Mouse (Mus musculus) forebrain, embryonic 13.5 days (tissue): ENCODE measurements at regions not wholly inside any gene's neighbourhood (a gene's known extent, or its start where the extent isn't known, plus 50 kb on each side); places are given as distances from the start of the nearest gene placed in this dataset.

Experiments
- ATAC-seq: fragments of 200-750 bp; cut with Nextera tagmentation; 2 replicates; pipeline ENCODE4 v1.8.0; 2017
- H3K27ac ChIP-seq: fragments of 300-500 bp; sonication (generic); 2 replicates; pipeline ENCODE4 v1.5.1; 2015; ENCODE audit warnings: inconsistent platforms, mild to moderate bottlenecking, moderate library complexity
- H3K27me3 ChIP-seq: fragments of 300-500 bp; sonication (generic); 2 replicates; pipeline ENCODE4 v1.6.1; 2015; ENCODE audit warnings: mild to moderate bottlenecking, inconsistent platforms
- H3K36me3 ChIP-seq: fragments of 300-500 bp; sonication (generic); 2 replicates; pipeline ENCODE4 v1.6.1; 2015; ENCODE audit warnings: mild to moderate bottlenecking, inconsistent platforms; ENCODE audit not compliant: poor library complexity, severe bottlenecking
- H3K4me1 ChIP-seq: fragments of 300-500 bp; sonication (generic); 2 replicates; pipeline ENCODE4 v1.6.1; 2015; ENCODE audit warnings: inconsistent platforms
- H3K4me2 ChIP-seq: fragments of 300-500 bp; sonication (generic); 2 replicates; pipeline ENCODE4 v1.6.1; 2015; ENCODE audit warnings: inconsistent platforms, mild to moderate bottlenecking, moderate library complexity
- H3K4me3 ChIP-seq: fragments of 300-500 bp; sonication (generic); 2 replicates; pipeline ENCODE4 v1.5.1; 2015; ENCODE audit warnings: mild to moderate bottlenecking, inconsistent platforms
- H3K9ac ChIP-seq: fragments of 300-500 bp; sonication (generic); 2 replicates; pipeline ENCODE4 v1.6.1; 2015; ENCODE audit warnings: mild to moderate bottlenecking, inconsistent platforms
- H3K9me3 ChIP-seq: fragments of 300-500 bp; sonication (generic); replicated peaks from 2 replicates; pipeline ENCODE4 v1.6.1; 2016; ENCODE audit warnings: inconsistent platforms
- WGBS: fragments of 180-500 bp; shearing (Covaris S2); methylation state at CpG from one replicate; pipeline ENCODE4 v1.1.7; 2015; 5-methylcytosine and 5-hydroxymethylcytosine counted together

DNA sequence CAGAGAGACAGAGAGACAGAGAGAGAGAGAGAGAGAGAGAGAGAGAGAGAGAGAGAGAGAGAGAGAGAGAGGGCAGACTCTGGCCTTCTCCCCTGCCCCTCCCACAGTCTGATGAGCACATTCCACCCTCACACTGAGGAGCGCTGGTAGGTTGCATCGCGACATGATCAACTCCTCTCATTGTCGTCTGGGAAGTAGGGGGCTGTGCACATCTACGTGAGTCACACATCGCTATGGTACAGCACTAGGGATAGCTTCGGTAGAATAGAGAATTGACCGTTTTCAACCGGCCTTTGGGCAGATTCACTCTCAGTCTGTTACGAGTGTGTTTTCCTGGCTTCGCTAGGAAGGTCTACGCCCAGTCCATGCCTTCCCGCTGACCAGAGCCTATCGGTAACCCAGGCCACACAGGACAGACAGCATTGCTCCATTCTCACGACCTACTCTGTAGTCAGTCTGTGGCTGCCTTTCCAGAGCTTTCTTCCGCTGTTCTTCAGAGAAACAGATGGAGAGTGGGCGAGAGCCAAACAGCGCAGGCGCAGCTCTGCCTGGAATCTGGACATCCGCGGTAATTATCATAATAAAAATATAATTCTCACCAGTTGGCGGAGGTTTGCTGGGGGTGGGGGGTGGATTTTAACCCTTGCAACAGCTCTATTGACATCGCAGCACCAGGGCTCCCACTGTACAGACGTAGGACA is 164.3 kb downstream of the Emp1 start:
- H3K4me3 ChIP-seq = no peak overlapping the region
- H3K36me3 ChIP-seq = no peaks in the 10 kb centered on the region
- peak overlapping the region; percentile 8; the same call in 1 of the 2 replicates for H3K4me2 ChIP-seq
- ATAC-seq = peak; percentile 75
- 72% methylated on average over 24 of the region's 24 CpGs for WGBS
- peaks cover 36% of the 10 kb centered on the region for H3K4me1 ChIP-seq
- H3K27ac ChIP-seq = peak overlapping the region; percentile 44; the same call in 1 of the 2 replicates
- H3K27me3 ChIP-seq = no peaks in the 10 kb centered on the region
- H3K9me3 ChIP-seq = no peaks in the 10 kb centered on the region
- no peak overlapping the region for H3K9ac ChIP-seq

DNA sequence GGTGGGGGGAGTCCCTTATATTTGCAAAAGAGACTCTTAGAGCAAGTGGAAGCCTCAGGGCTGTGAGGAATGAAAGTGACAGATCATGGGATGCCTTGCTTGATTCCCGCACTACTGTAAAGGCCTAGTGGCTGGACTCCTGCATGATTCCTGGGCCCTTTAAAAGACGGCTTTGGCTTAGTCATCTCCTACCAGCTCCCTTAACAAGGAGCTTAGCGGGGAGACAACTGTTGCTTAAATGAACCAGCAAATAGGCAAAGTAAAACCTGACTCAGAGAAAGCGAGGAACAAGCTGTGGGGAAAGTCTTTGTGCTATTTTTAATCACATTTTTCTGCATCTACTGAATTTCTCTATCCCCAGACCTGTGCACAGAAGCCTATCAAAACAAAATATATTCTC is 165.5 kb downstream of the Emp1 start:
- Histone ChIP-seq H3K4me1 (peaks cover 36% of the 10 kb centered on the region), H3K4me3 (no peak overlapping the region), H3K27ac (no peak overlapping the region), H3K36me3 (no peaks in the 10 kb centered on the region), H3K9ac (no peak overlapping the region), H3K9me3 (no peaks in the 10 kb centered on the region), H3K27me3 (no peaks in the 10 kb centered on the region), H3K4me2 (no peak overlapping the region)
- no peak for ATAC-seq
- WGBS = 13% methylated on average over 4 of the region's 4 CpGs

DNA sequence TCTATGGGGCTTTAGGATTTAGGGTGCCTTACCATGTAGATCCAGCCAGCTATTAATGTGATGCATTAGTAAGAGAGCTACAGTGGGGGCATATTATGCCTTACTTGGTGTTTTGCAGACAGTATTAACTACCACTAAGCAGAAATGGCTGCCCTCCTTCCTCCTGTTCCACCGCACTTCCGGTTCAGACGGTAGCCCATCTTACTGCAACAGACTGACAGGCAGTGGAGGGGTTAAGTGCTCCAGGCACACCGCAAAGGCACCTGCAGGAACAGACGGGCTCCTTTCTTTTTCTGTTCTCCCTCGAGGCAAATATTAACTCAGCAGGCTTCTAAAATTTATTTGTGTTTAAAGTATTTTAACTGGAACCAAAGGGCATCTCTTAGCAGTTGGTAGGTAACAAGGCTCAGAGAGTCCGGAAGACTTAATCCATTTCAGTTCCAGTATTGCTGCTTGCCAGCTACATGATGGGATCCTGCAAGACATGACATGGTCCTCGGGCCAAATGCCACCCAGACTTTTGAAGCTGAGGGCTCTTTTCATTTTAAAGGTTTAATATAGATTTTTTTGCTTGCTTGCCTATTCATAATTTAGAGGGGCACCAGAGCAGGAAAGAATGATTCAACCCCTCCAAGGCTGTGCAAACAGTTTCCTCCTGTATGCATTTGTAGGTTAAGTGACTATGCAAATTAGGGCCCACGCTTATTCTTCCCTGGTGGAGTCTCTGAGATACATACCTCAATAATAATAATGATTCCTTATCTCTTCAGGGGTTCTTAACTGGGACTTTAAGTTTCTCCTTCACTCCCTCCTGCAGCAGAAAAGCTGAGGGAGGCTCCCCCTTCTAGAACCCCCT is 177.7 kb downstream of the Emp1 start:
- no peak for ATAC-seq

DNA sequence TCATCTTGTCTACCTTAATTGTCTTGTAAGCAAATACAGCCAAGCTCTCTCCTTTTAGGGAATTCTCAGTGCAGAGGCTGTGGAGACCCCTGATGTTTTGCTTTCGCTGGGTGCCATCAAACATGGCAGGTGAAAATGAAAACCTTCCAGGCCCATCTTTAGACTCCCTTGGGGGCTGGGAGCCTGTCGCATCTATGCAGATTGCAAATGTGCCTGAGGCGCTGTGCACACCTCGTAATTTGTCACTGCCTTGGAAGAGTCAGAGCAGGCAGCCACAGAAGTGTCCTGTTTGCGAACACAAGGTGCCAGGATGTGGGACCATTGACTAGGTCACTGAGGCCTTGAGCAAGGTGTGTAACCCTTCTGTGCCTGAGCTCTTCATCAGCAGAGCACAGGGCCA is 179.2 kb downstream of the Emp1 start:
- WGBS = 75% methylated on average over 5 of the region's 5 CpGs
- peak; percentile 39; the same call in 1 of the 2 replicates for ATAC-seq
- no peak overlapping the region for H3K9ac ChIP-seq
- no peak overlapping the region for H3K4me2 ChIP-seq
- no peak overlapping the region for H3K4me3 ChIP-seq
- 0 out of 2 replicates have a peak overlapping the region, but pooled peaks have one; percentile 11 for H3K27ac ChIP-seq
- no peaks in the 10 kb centered on the region for H3K36me3 ChIP-seq
- H3K9me3 ChIP-seq = no peaks in the 10 kb centered on the region
- H3K4me1 ChIP-seq = peaks cover 21% of the 10 kb centered on the region
- no peaks in the 10 kb centered on the region for H3K27me3 ChIP-seq

More for the DNA sequence above, 177.7 kb downstream of the Emp1 start:
- 44% methylated on average over 9 of the region's 9 CpGs for WGBS
- Histone ChIP-seq H3K4me1 (peaks cover 21% of the 10 kb centered on the region), H3K4me3 (no peak overlapping the region), H3K27ac (no peak overlapping the region), H3K9me3 (no peaks in the 10 kb centered on the region), H3K27me3 (no peaks in the 10 kb centered on the region), H3K36me3 (no peaks in the 10 kb centered on the region), H3K9ac (no peak overlapping the region), H3K4me2 (no peak overlapping the region)

DNA sequence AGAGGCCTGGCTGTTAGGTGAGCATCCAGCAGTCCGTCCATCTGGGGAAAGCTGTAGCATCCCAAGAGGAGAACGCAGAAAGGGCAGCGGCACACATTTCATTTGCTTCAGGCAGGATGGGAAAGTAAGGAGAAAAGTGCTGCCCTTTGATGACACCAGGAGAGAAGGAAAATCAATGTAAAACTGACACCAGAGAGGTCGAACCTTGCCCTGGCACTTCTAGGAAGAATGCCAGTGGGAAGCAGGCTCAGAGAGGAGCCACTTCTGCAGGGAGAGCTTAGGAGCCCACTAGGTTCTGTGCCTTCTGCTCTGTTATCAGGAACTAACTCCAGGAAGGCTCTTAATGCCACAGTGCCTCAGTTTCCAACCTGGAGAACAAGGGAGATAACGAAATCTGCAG is 180.0 kb downstream of the Emp1 start:
- H3K9ac ChIP-seq = no peak overlapping the region
- peaks cover 21% of the 10 kb centered on the region for H3K4me1 ChIP-seq
- H3K4me3 ChIP-seq = no peak overlapping the region
- WGBS = 62% methylated on average over 5 of the region's 5 CpGs
- H3K27me3 ChIP-seq = no peaks in the 10 kb centered on the region
- ATAC-seq = no peak
- H3K9me3 ChIP-seq = no peaks in the 10 kb centered on the region
- H3K4me2 ChIP-seq = no peak overlapping the region
- no peak overlapping the region; the same call in 1 of the 2 replicates for H3K27ac ChIP-seq
- H3K36me3 ChIP-seq = no peaks in the 10 kb centered on the region

DNA sequence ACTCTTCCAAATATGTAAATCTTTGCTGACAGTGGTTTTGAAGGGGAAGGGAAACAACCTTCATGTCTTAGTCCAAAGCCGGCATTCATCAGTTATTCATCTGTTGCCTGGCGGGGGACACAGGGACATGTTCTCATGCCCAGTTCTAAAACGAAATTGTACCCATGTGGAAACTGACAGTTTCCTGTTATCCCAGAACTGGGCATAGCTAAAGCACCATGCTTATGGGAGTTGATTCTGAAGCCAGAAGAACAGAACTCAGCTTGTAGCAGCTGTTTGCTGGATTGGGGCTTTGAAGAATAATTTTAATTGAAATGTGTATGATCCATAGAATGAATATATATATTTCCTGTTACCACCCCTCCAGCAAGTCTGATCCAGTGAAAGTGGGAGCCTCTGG is 181.0 kb downstream of the Emp1 start:
- Histone ChIP-seq H3K9me3 (no peaks in the 10 kb centered on the region), H3K9ac (no peak overlapping the region), H3K27me3 (no peaks in the 10 kb centered on the region), H3K4me3 (no peak overlapping the region), H3K4me2 (no peak overlapping the region), H3K27ac (no peak overlapping the region), H3K36me3 (no peaks in the 10 kb centered on the region), H3K4me1 (peaks cover 21% of the 10 kb centered on the region)
- 0 out of 2 replicates have a peak, but pooled peaks have one; percentile 11 for ATAC-seq
- WGBS = 83% methylated on average over 3 of the region's 3 CpGs

DNA sequence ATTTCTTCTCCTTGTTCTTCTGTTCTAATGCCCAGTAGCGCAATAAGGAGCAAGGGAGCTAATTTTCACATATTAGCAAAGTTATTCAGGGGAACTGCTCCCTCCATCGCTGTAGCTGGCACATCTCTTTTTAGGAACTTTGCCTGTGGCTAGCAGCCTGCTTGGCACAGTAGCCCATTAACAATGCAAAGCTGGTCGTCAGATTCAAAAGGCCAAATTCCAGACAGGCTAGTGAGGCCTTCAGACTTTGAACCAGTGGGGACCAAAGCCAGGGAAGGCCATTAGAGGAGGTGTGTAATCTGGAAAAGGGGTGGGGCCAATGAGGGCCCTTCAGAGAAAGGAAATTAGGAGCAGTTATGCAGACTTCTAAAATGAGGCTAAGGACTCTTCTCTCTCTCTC is 181.5 kb downstream of the Emp1 start:
- Histone ChIP-seq H3K9me3 (no peaks in the 10 kb centered on the region), H3K9ac (no peak overlapping the region), H3K4me3 (no peak overlapping the region), H3K27me3 (no peaks in the 10 kb centered on the region), H3K4me1 (peaks cover 21% of the 10 kb centered on the region), H3K36me3 (no peaks in the 10 kb centered on the region), H3K4me2 (no peak overlapping the region), H3K27ac (no peak overlapping the region)
- peak; percentile 31; the same call in 1 of the 2 replicates for ATAC-seq
- WGBS = 20% methylated on average over 3 of the region's 3 CpGs

DNA sequence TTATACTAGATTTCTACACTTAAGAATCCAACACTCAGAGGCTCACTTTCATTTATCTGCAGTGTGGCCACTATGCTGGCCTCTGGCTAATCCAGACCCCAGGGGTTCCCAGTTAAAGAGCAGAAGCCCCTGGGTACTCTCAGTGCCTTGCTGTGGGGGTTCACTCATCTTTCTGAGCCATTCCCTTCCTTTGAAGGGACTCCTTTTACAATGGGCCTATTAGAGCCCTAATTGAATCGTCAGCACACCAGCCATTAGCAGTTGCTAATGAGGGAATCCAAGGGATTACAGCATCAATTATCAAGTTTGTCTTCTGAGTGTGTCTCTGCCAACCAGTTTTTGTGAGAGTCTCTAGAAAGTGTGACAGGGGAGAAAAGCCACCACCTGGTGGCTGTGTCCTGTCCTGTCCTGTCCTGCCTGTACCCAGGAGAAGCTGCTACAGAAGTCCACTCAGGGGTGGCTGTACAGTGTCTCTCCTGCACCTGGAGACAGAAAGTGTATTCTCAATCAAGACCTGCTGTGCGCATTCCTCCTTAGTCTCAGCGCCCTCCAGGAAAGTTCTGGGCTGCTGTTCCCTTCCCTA is 188.1 kb downstream of the Emp1 start:
- ATAC-seq = peak; percentile 92
- Histone ChIP-seq H3K4me1 (peaks cover 12% of the 10 kb centered on the region), H3K27ac (no peak overlapping the region), H3K27me3 (no peaks in the 10 kb centered on the region), H3K9ac (no peak overlapping the region), H3K4me3 (no peak overlapping the region), H3K36me3 (no peaks in the 10 kb centered on the region), H3K9me3 (no peaks in the 10 kb centered on the region), H3K4me2 (no peak overlapping the region)
- WGBS = 28% methylated on average over 3 of the region's 3 CpGs

DNA sequence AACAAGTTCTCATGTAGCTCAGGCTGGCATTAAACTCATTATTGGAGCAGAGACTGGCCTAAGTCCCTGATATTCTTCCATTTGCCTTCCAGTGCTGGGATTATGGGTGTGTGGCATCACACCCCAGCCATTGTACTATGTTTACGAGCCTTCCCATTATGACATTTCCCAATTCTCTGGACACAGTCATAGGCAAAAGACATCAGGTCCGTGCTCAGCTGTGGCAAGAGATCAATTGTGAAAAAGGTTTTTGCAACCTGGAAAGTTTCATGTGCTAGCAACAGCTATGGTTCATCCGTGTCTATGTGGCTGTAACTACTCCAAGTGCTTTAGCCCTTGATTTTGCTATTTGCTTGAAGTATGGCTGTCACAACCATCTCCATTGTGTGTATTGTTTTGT is 190.1 kb downstream of the Emp1 start:
- no peak overlapping the region for H3K9ac ChIP-seq
- no peaks in the 10 kb centered on the region for H3K27me3 ChIP-seq
- no peak for ATAC-seq
- H3K4me2 ChIP-seq = no peak overlapping the region
- no peaks in the 10 kb centered on the region for H3K9me3 ChIP-seq
- H3K4me1 ChIP-seq = peaks cover 12% of the 10 kb centered on the region
- H3K4me3 ChIP-seq = no peak overlapping the region
- no peaks in the 10 kb centered on the region for H3K36me3 ChIP-seq
- no peak overlapping the region for H3K27ac ChIP-seq
- WGBS = 79% methylated on average over 3 of the region's 3 CpGs

DNA sequence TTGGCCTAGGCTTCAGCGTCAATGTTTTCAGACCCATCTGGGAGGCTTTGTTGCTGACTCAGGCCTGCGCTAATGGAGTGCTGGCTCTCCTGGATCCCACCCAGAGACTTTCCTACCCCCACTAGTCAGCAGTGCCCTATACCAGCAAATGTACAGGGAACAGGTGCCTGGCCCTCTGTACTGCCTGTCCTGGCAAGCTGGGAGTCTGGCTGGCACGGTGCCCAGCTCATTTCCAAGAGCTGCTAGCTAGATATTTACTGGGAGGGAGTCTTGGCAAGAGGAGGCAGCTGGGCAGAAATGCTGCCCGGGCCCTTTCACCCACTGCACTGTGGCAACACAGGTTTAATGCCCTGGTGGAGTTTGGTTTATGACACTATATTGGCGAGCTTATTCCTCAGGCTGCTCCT is 197.2 kb downstream of the Emp1 start:
- no peaks in the 10 kb centered on the region for H3K9me3 ChIP-seq
- H3K4me1 ChIP-seq = peaks cover 29% of the 10 kb centered on the region
- H3K27ac ChIP-seq = peak overlapping the region; percentile 80
- H3K27me3 ChIP-seq = no peaks in the 10 kb centered on the region
- H3K4me3 ChIP-seq = no peak overlapping the region
- WGBS = 32% methylated on average over 5 of the region's 5 CpGs
- H3K9ac ChIP-seq = no peak overlapping the region
- ATAC-seq = peak; percentile 99
- H3K4me2 ChIP-seq = no peak overlapping the region
- no peaks in the 10 kb centered on the region for H3K36me3 ChIP-seq

DNA sequence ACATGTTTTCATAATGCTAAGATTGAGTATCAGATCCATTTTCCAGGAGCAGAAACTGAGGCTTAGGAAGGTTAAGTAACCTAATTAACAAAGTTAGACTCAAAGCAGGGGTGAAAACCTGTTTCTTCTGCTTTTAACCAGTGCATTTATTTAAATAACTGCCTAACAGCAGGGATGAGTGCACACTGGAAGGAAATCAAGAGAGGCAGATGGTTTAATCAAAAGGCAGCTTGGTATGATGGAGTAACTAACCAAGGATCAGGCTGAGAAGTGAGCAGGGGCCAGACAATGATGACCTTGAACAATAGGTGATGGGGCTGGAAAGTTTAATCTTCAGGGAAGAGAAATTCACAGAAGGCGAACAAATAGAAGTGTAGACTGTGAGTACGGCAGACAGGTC is 199.9 kb downstream of the Emp1 start:
- Histone ChIP-seq H3K36me3 (no peaks in the 10 kb centered on the region), H3K9ac (no peak overlapping the region), H3K4me1 (peaks cover 29% of the 10 kb centered on the region), H3K9me3 (no peaks in the 10 kb centered on the region), H3K27me3 (no peaks in the 10 kb centered on the region), H3K27ac (no peak overlapping the region), H3K4me3 (no peak overlapping the region), H3K4me2 (no peak overlapping the region)
- ATAC-seq = no peak
- WGBS = 75% methylated on average over 2 of the region's 2 CpGs

DNA sequence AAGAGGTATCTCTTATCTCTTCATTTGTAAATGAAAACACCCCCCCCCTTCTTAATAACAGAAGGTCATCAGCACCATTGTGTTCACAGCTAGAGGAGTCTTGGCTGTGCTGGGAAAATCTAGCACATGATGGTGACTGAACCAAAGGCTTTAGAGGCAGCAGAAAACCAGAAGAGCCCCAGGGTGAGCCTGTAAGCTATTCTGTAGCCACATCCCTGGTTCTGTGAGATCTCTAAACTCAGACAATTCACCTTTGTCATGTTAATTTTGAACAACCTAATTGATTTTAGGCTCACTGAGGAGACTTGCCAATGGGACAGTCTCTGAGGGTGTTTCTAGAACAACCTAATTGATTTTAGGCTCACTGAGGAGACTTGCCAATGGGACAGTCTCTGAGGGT is 201.4 kb downstream of the Emp1 start:
- H3K27me3 ChIP-seq = no peaks in the 10 kb centered on the region
- ATAC-seq = no peak
- H3K4me2 ChIP-seq = no peak overlapping the region
- H3K9ac ChIP-seq = no peak overlapping the region
- no peak overlapping the region for H3K27ac ChIP-seq
- no peaks in the 10 kb centered on the region for H3K36me3 ChIP-seq
- H3K4me1 ChIP-seq = peaks cover 25% of the 10 kb centered on the region
- H3K9me3 ChIP-seq = no peaks in the 10 kb centered on the region
- H3K4me3 ChIP-seq = no peak overlapping the region
